Mouse (Mus musculus) heart, embryonic 11.5 days (tissue): ENCODE results near the gene Iqschfp. TPM values are rescaled to one million over a fixed set of nuclear protein-coding genes. Genes with fewer than 3 reads are reported as not detected.

Experiments
- ATAC-seq: fragments of 200-750 bp; cut with Nextera tagmentation; replicated peaks from 2 replicates; pipeline ENCODE4 v1.8.0; 2017; ENCODE audit warnings: moderate library complexity; ENCODE audit not compliant: insufficient number of reproducible peaks, low FRiP score, low TSS enrichment
- H3K27ac ChIP-seq: fragments of 300-500 bp; sonication (generic); 2 replicates; pipeline ENCODE4 v1.5.1; 2014; ENCODE audit warnings: mild to moderate bottlenecking, low read depth, low read length
- H3K27me3 ChIP-seq: fragments of 300-500 bp; sonication (generic); 2 replicates; pipeline ENCODE4 v1.6.1; 2014; ENCODE audit warnings: mild to moderate bottlenecking, low read length, mixed read lengths; ENCODE audit not compliant: control insufficient read depth, insufficient read depth
- H3K36me3 ChIP-seq: fragments of 300-500 bp; sonication (generic); 2 replicates; pipeline ENCODE4 v1.6.1; 2014; ENCODE audit warnings: mild to moderate bottlenecking, low read length, moderate library complexity, mixed read lengths; ENCODE audit not compliant: control insufficient read depth, insufficient read depth
- H3K4me1 ChIP-seq: fragments of 300-500 bp; sonication (generic); 2 replicates; pipeline ENCODE4 v1.6.1; 2014; ENCODE audit warnings: low read length; ENCODE audit not compliant: control insufficient read depth, insufficient read depth
- H3K4me2 ChIP-seq: fragments of 300-500 bp; sonication (generic); 2 replicates; pipeline ENCODE4 v1.6.1; 2014; ENCODE audit warnings: mild to moderate bottlenecking, moderate library complexity
- H3K4me3 ChIP-seq: fragments of 300-500 bp; sonication (generic); 2 replicates; pipeline ENCODE4 v1.5.1; 2014; ENCODE audit warnings: low read depth, low read length
- H3K9ac ChIP-seq: fragments of 300-500 bp; sonication (generic); 2 replicates; pipeline ENCODE4 v1.6.1; 2014; ENCODE audit warnings: mild to moderate bottlenecking, low read depth, low read length, moderate library complexity
- H3K9me3 ChIP-seq: fragments of 300-500 bp; sonication (generic); replicated peaks from 2 replicates; pipeline ENCODE4 v1.6.1; 2016; ENCODE audit warnings: low read length; ENCODE audit not compliant: control insufficient read depth
- WGBS: fragments of 180-500 bp; shearing (Covaris S2); extraction: QIAGEN DNeasy Blood & Tissue Kit; methylation state at CpG from one replicate; pipeline ENCODE4 v1.1.7; 2014; ENCODE audit not compliant: insufficient replicate concordance; 5-methylcytosine and 5-hydroxymethylcytosine counted together
- polyA plus RNA-seq: library from polyadenylated mRNA; unstranded; fragments of >200 nt; fragmentation: Nextera tagmentation; extraction: Ambion mirVana; gene quantifications from 2 replicates; pipeline ENCODE4 v1.2.1, GENCODE M21; 2014

The Iqschfp gene
- polyA plus RNA-seq, 1 experiment from 2014 or later = 0.26 TPM

DNA sequence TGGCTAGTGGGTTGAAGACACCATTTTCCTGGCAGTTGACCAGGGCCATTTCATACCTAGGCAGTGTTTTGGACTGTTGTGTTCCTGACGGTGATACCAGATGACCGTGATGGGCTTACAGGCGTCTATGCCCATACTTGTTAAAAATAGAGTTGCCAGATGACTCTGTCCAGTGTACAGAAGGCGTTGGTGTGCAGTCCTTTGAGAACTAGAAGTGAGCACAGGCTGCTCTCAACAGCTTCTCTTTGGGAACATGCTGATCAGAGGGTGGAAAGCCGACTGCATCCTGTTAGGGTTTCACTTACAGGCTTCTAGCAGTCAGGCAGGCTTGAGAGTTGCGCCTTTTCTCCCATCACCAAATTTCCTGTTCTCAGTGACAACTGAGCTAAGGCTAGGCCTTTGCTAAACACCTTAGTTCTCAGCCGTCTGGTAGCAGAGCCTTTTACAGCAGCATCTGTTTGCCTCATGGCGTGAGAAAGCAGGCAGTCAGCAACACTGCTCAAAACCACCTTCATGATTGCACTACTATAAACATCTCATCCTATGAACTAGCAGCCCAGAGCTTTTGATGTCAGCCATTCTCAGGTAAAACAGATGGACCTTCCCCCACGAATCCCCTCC lies 697.3 kb downstream of the Iqschfp start:
- H3K36me3 ChIP-seq = no peaks in the 10 kb centered on the region
- H3K9ac ChIP-seq = no peak overlapping the region
- WGBS = 43% methylated on average over 9 of the region's 9 CpGs
- H3K4me3 ChIP-seq = no peak overlapping the region
- peaks cover 32% of the 10 kb centered on the region for H3K4me1 ChIP-seq
- H3K4me2 ChIP-seq = peak overlapping the region; percentile 19; the same call in 1 of the 2 replicates
- ATAC-seq = 0 out of 2 replicates have a peak, but pooled peaks have one; percentile 42
- H3K9me3 ChIP-seq = no peaks in the 10 kb centered on the region
- H3K27ac ChIP-seq = peak overlapping the region; percentile 36
- H3K27me3 ChIP-seq = no peaks in the 10 kb centered on the region

DNA sequence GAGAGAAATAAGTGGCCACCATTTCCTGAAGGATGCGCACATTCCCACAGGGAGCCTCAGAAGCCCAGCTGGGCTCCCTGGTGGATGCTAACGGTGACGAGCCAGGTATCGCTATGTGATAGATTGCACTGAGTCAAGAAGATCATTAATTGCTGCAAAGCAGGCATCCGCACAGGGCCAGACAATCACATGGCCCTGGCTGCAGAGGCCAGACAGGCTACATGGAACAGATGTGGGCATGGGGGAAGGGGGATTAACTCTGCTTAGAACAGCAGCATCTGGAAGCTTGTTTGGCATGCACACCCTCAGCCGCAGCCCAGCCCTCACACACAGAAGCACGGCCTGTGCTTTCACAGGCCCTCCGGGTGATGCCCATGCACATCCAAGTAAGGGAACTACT lies 698.4 kb downstream of the Iqschfp start:
- H3K4me1 ChIP-seq = peaks cover 28% of the 10 kb centered on the region
- no peaks in the 10 kb centered on the region for H3K36me3 ChIP-seq
- no peak overlapping the region for H3K4me3 ChIP-seq
- H3K27me3 ChIP-seq = no peaks in the 10 kb centered on the region
- no peak overlapping the region for H3K27ac ChIP-seq
- no peak for ATAC-seq
- no peak overlapping the region for H3K9ac ChIP-seq
- 60% methylated on average over 8 of the region's 8 CpGs for WGBS
- no peaks in the 10 kb centered on the region for H3K9me3 ChIP-seq
- no peak overlapping the region for H3K4me2 ChIP-seq

DNA sequence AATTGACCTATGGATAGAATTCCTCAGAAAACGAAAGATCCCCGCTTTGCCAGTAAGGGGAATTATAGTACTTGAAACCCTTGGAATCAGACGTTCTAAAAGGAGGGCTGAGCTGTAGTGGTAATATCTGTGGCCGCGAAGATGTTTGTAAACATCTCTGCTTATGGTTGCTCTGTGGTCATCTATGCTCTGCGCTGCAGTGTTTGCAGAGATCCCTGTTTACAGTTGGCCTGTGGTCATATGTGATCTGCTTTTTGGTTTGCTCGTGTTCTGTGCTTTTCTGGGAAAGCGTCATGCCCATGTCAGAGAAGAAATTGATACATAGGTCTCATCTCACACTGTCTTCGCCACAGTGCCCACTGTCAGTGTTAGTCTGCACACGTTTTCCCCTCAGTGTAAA lies 700.5 kb downstream of the Iqschfp start:
- Histone ChIP-seq H3K27me3 (no peaks in the 10 kb centered on the region), H3K9me3 (no peaks in the 10 kb centered on the region), H3K4me1 (peaks cover 14% of the 10 kb centered on the region), H3K9ac (no peak overlapping the region), H3K4me2 (no peak overlapping the region), H3K36me3 (no peaks in the 10 kb centered on the region), H3K27ac (no peak overlapping the region), H3K4me3 (no peak overlapping the region)
- no peak for ATAC-seq
- 79% methylated on average over 10 of the region's 10 CpGs for WGBS

DNA sequence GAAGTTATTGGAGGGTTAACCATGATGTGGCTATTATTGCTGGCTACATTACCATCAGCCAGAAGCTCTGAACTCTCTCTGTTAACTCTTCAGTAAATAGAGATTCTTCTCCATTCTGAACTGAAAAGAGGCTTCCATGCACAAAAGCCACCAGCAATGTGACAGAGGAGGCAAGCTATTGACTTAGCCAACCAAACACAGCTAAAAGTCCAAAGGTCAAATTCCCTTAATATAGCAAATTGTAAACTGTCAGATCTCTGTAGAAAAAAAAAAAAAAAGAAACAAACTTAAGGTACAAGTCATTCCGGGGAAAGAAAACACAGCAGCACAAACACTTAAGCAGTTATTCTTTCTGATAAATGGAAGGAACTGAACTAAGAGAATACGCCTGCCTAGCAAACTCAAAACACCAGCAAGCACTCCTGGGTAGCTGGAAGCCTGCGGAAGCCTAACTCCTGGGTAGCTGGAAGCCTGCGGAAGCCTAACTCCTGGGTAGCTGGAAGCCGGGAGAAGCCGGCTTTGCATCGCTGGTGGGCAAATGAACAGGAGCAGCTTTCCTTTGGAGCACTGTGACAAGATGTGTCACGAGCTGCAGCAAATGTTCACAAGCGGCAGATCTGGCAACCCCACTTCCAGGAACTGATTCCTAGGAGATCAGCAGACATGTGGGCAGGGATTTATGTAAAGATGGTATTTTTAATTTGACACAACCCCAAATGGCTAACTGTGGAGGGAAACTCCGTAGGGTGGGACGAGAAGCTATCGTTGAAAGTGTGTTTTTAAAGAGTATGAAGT lies 701.2 kb downstream of the Iqschfp start:
- no peak overlapping the region for H3K4me3 ChIP-seq
- no peaks in the 10 kb centered on the region for H3K27me3 ChIP-seq
- H3K36me3 ChIP-seq = no peaks in the 10 kb centered on the region
- 74% methylated on average over 12 of the region's 12 CpGs for WGBS
- H3K9ac ChIP-seq = no peak overlapping the region
- H3K27ac ChIP-seq = no peak overlapping the region
- no peak overlapping the region for H3K4me2 ChIP-seq
- H3K4me1 ChIP-seq = peaks cover 10% of the 10 kb centered on the region
- no peaks in the 10 kb centered on the region for H3K9me3 ChIP-seq
- no peak for ATAC-seq

DNA sequence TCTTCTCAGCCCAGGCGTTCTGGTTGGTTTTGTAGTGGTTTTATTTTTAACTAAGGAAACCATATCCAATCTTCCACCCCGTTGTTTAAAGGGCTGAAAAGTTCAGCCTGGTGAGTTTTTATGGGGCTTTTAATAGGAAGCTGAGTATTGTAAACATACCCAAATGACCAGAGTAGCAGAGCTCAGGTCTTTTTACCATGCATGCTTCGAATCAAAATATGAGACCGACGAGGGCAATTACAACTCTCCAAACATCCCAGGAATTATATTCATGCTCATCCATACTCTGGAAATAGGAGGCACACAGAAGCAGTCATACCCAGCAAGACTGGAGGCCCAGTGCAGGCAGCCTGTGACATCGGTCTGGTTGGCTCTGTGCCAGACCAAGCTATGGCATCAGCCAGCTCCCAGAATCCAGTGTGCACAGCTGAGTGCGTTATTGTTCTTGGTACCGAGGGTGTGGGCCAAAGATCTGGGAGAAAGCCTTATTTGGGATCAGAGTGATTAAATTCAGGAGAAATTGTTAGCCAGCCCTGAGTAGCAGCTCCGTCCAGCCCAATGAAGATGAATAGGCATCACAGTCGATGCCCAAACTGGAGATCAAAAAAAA lies 703.4 kb downstream of the Iqschfp start:
- H3K9ac ChIP-seq = no peak overlapping the region
- no peaks in the 10 kb centered on the region for H3K36me3 ChIP-seq
- no peak overlapping the region for H3K27ac ChIP-seq
- H3K4me1 ChIP-seq = peaks cover 9% of the 10 kb centered on the region
- H3K4me2 ChIP-seq = no peak overlapping the region
- ATAC-seq = no peak
- no peaks in the 10 kb centered on the region for H3K9me3 ChIP-seq
- H3K4me3 ChIP-seq = no peak overlapping the region
- 74% methylated on average over 10 of the region's 10 CpGs for WGBS
- no peaks in the 10 kb centered on the region for H3K27me3 ChIP-seq

DNA sequence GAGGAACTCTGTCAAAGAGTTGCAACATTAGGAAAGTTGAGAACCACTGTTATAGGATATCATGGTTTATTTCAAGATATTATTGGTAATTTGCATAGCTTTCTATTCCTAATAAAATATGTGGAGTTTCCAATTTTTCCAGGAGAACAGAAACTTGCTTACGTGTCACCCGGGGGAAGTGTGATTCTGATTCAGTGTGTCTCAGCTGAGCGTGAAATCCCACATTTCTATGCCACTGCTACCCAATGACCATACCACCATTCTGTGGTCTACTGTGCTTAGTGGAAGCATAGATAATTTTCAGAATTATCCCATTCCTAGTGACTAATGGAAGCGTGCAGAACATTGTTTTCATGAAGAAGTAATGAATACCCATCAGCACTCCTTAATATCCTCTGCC lies 704.9 kb downstream of the Iqschfp start:
- H3K9me3 ChIP-seq = no peaks in the 10 kb centered on the region
- H3K27me3 ChIP-seq = no peaks in the 10 kb centered on the region
- 87% methylated on average over 4 of the region's 4 CpGs for WGBS
- no peak overlapping the region for H3K4me2 ChIP-seq
- no peak overlapping the region for H3K9ac ChIP-seq
- H3K4me1 ChIP-seq = peaks cover 9% of the 10 kb centered on the region
- no peak for ATAC-seq
- no peak overlapping the region for H3K27ac ChIP-seq
- no peak overlapping the region for H3K4me3 ChIP-seq
- no peaks in the 10 kb centered on the region for H3K36me3 ChIP-seq

DNA sequence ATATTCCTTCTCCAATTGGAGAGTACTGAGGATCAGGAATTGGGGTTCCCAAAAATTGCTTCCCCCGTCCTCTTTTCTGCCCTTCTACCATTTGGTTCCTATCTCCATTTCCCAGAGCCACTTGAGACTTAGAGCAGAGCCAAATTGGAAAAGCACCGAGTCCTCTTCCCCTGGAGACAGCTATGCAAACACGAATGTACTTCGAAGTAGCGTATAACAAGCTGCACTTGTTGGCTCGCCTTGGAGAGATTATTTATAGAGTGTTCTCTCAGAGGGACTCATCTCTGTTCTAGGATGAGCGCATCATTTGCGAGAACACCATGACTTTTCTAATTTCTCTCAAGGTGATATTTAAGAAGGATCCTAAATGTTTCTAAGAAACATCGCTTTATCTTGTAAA lies 710.9 kb downstream of the Iqschfp start:
- no peak overlapping the region for H3K9ac ChIP-seq

DNA sequence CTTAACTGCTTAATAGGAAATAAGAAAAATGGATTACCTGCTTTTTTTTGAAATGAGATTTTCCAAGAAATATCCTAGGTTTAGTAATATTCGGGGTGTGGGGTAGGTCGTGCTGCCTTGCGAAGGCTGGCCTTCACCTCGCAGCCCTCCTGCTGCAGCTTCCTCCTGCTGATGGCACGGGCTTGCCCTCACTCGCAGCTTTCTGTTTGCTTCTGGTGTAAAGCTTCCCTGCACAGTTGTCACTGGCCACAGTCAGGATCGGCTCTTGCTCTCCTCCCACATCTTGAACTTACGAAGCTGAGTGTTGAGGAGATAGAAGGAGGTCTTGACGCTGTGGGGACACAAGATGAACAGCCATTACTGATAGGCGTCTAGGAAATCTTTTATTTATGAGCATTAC lies 712.4 kb downstream of the Iqschfp start:
- Histone ChIP-seq H3K27ac (no peak overlapping the region), H3K9me3 (no peaks in the 10 kb centered on the region), H3K4me3 (no peak overlapping the region), H3K9ac (no peak overlapping the region), H3K4me2 (no peak overlapping the region), H3K36me3 (peaks cover 2% of the 10 kb centered on the region; the same call in 1 of the 2 replicates), H3K4me1 (peaks cover 11% of the 10 kb centered on the region), H3K27me3 (no peaks in the 10 kb centered on the region)
- 61% methylated on average over 10 of the region's 10 CpGs for WGBS
- no peak for ATAC-seq

More for the DNA sequence above, 710.9 kb downstream of the Iqschfp start:
- Histone ChIP-seq H3K4me1 (peaks cover 12% of the 10 kb centered on the region), H3K9me3 (no peaks in the 10 kb centered on the region), H3K36me3 (peaks cover 2% of the 10 kb centered on the region; the same call in 1 of the 2 replicates), H3K27ac (no peak overlapping the region), H3K4me2 (no peak overlapping the region), H3K27me3 (no peaks in the 10 kb centered on the region), H3K4me3 (no peak overlapping the region)
- WGBS = 71% methylated on average over 9 of the region's 9 CpGs
- no peak for ATAC-seq
